Mouse (Mus musculus) thymus, adult 2 months (tissue): Measurements from ENCODE around the gene Cacnb2. TPM values are rescaled to one million over a fixed set of nuclear protein-coding genes. Genes with fewer than 3 reads are reported as not detected.

Experiments
- DNase-seq: peaks from one replicate; pipeline ENCODE4 v3.0.0; 2021
- H3K27ac ChIP-seq: fragments of 200-500 bp; 2 replicates; pipeline ENCODE4 v1.5.1; 2012; ENCODE audit warnings: low read length, control low read depth; ENCODE audit not compliant: control insufficient read depth, insufficient read depth
- H3K27me3 ChIP-seq: fragments of 200-500 bp; 2 replicates; pipeline ENCODE4 v1.6.1; 2012; ENCODE audit warnings: mild to moderate bottlenecking, low read length, moderate library complexity, mixed read lengths; ENCODE audit not compliant: control insufficient read depth, insufficient read depth
- H3K36me3 ChIP-seq: fragments of 200-500 bp; 2 replicates; pipeline ENCODE4 v1.6.1; 2012; ENCODE audit warnings: mild to moderate bottlenecking, low read length, moderate library complexity; ENCODE audit not compliant: control insufficient read depth, insufficient read depth
- H3K4me1 ChIP-seq: fragments of 200-500 bp; replicated peaks from 2 replicates; pipeline ENCODE4 v1.6.1; 2012; ENCODE audit warnings: low read length; ENCODE audit not compliant: control insufficient read depth, insufficient read depth
- H3K4me3 ChIP-seq: fragments of 200-500 bp; 2 replicates; pipeline ENCODE4 v1.5.1; 2012; ENCODE audit warnings: mild to moderate bottlenecking, low read length, control low read depth, moderate library complexity; ENCODE audit not compliant: control insufficient read depth, insufficient read depth
- CTCF ChIP-seq: fragments of 200-500 bp; IDR thresholded peaks from 2 replicates; pipeline ENCODE4 v1.5.1; 2012; ENCODE audit warnings: mild to moderate bottlenecking, control low read depth, low read length, moderate library complexity, borderline replicate concordance; ENCODE audit not compliant: control insufficient read depth, poor library complexity, insufficient read depth; ENCODE audit errors: extremely low read depth
- POLR2A ChIP-seq: fragments of 200-500 bp; IDR thresholded peaks from 2 replicates; pipeline ENCODE4 v1.6.1; 2012; ENCODE audit warnings: mild to moderate bottlenecking, low read length, control low read depth, moderate library complexity; ENCODE audit not compliant: control insufficient read depth, poor library complexity, insufficient read depth; ENCODE audit errors: extremely low read depth
- WGBS: fragments of 180-500 bp; shearing (Covaris S2); methylation state at CpG from one replicate; pipeline ENCODE4 v1.1.7; 2018; 5-methylcytosine and 5-hydroxymethylcytosine counted together
- polyA plus RNA-seq: library from polyadenylated mRNA; depleted of rRNA; stranded (reverse); fragments of >200 nt; gene quantifications from 2 replicates; pipeline ENCODE4 v1.2.3, GENCODE M21; 2012

Gene Cacnb2
- polyA plus RNA-seq, 1 experiment, result 1.6 TPM

DNA sequence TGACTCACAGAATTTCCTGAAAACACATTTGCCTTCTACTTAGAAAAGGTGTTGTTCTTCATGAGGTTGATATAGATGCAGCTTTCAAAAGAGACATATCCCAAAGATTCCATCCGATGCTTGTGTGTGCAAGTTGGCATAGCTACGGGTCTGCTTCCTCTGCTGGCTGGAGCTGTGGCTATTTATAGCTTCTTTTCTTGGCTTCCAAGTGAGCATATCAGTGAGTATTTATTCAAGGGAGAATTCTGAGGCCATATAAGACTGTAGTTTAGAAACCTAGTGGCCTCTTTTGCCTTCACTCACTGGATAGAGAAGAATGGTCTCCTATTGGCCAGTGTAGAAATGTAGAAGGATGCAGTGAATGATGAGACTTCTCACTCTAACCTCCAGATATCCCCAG lies 38.2 kb downstream of the Cacnb2 start:
- Histone ChIP-seq H3K36me3 (no peaks in the 10 kb centered on the region), H3K27me3 (no peaks in the 10 kb centered on the region), H3K4me3 (no peak overlapping the region), H3K27ac (no peak overlapping the region), H3K4me1 (no peaks in the 10 kb centered on the region)
- DNase-seq, result no peak
- no peak for TF ChIP-seq POLR2A
- no peak for TF ChIP-seq CTCF
- 87% methylated on average over 2 of the region's 2 CpGs for whole genome bisulfite sequencing

GRCm38 (mm10) chr2:14651268-14651667 lies 48.4 kb downstream of the Cacnb2 start:
- no peaks in the 10 kb centered on the region for H3K4me1 ChIP-seq
- no peak for DNase-seq
- 97% methylated on average over 2 of the region's 2 CpGs for WGBS
- no peak overlapping the region for H3K27ac ChIP-seq
- TF ChIP-seq POLR2A (no peak), CTCF (no peak)
- H3K27me3 ChIP-seq, result no peaks in the 10 kb centered on the region
- no peaks in the 10 kb centered on the region for H3K36me3 ChIP-seq
- no peak overlapping the region for H3K4me3 ChIP-seq

GRCm38 (mm10) chr2:14656673-14657072 lies 53.8 kb downstream of the Cacnb2 start:
- no peak overlapping the region for H3K27ac ChIP-seq
- no peak for DNase-seq
- no peaks in the 10 kb centered on the region for H3K36me3 ChIP-seq
- TF ChIP-seq POLR2A (no peak), CTCF (no peak)
- no peak overlapping the region for H3K4me3 ChIP-seq
- no peaks in the 10 kb centered on the region for H3K27me3 ChIP-seq
- 94% methylated on average over 4 of the region's 4 CpGs for WGBS
- H3K4me1 ChIP-seq, result no peaks in the 10 kb centered on the region

GRCm38 (mm10) chr2:14657205-14657844 lies 54.4 kb downstream of the Cacnb2 start:
- Histone ChIP-seq H3K4me1 (no peaks in the 10 kb centered on the region), H3K4me3 (no peak overlapping the region), H3K36me3 (no peaks in the 10 kb centered on the region), H3K27ac (no peak overlapping the region), H3K27me3 (no peaks in the 10 kb centered on the region)
- DNase-seq, result no peak
- WGBS, result 47% methylated on average over 3 of the region's 3 CpGs
- TF ChIP-seq CTCF (no peak), POLR2A (no peak)

DNA sequence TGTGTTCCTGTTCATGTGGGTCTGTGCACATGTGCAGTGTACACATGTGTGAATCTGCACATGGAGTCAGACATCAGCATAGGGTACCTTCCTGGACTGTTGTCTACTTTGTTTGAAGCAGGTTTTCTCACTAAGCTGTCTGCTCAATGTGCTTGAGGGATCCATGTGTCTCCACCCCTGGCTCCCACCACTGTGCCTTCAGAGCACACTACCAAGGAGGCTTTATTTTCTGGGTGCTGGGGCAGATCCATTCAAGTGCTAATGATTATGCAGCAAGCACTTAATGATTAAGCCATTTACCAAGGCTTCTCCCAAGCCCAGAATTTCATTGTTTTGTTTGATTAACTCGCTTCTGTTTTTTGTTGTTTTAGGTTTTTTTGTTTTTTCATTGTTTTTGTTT lies 62.3 kb downstream of the Cacnb2 start:
- H3K4me1 ChIP-seq, result no peaks in the 10 kb centered on the region
- no peaks in the 10 kb centered on the region for H3K27me3 ChIP-seq
- no peaks in the 10 kb centered on the region for H3K36me3 ChIP-seq
- 81% methylated on average over 1 of the region's 1 CpGs for WGBS
- no peak overlapping the region for H3K27ac ChIP-seq
- H3K4me3 ChIP-seq, result no peak overlapping the region
- no peak for TF ChIP-seq CTCF
- no peak for TF ChIP-seq POLR2A
- DNase-seq, result no peak

DNA sequence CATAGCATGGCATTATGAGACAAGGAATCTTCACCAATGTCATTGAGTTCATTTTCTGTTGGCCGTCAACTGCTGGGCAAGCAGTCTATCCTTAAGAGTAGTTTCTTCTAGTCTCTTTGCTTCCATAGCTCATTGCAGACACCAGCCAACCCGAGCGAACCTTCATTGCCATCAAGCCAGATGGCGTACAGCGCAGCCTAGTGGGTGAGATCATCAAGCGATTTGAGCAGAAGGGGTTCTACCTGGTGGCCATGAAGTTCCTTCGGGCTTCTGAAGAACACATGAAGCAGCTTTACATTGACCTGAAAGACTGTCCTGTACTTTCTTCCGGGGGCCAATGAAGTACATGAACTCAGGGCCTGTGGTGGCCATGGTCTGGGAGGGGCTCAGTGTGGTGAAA lies 69.2 kb downstream of the Cacnb2 start:
- no peak for TF ChIP-seq POLR2A
- no peak for TF ChIP-seq CTCF
- no peak overlapping the region for H3K27ac ChIP-seq
- H3K27me3 ChIP-seq, result no peaks in the 10 kb centered on the region
- whole genome bisulfite sequencing, result 97% methylated on average over 8 of the region's 8 CpGs
- H3K4me1 ChIP-seq, result no peaks in the 10 kb centered on the region
- DNase-seq, result no peak
- H3K36me3 ChIP-seq, result no peaks in the 10 kb centered on the region
- H3K4me3 ChIP-seq, result no peak overlapping the region

GRCm38 (mm10) chr2:14676885-14677516 lies 74.1 kb downstream of the Cacnb2 start:
- no peaks in the 10 kb centered on the region for H3K4me1 ChIP-seq
- no peak overlapping the region for H3K27ac ChIP-seq
- 21% methylated on average over 6 of the region's 6 CpGs for WGBS
- H3K4me3 ChIP-seq, result no peak overlapping the region
- DNase-seq, result peak; percentile 11
- no peaks in the 10 kb centered on the region for H3K27me3 ChIP-seq
- no peaks in the 10 kb centered on the region for H3K36me3 ChIP-seq
- TF ChIP-seq POLR2A, result no peak
- no peak for TF ChIP-seq CTCF
